Mouse (Mus musculus) gastrocnemius, postnatal 4 days (tissue): ENCODE results near the gene Grb2. TPM values are rescaled to one million over a fixed set of nuclear protein-coding genes. Genes with fewer than 3 reads are reported as not detected.
"Not testable (repeated sequence)": the region's sequence is repeated elsewhere in the genome, so short reads cannot be mapped to it uniquely, and the experiment has no call there.

Source experiments
- DNase-seq, 2 experiments: peaks; one replicate each; pipeline ENCODE4 v3.0.0; 2021 to 2022; ENCODE audit warnings: low spot score in 2 of 2, mixed read lengths in 2 of 2
- total RNA-seq, 2 experiments: library from RNA; stranded (reverse); gene quantifications; 2 replicates each; pipeline ENCODE4 v1.2.3; 2021

The Grb2 gene
- total RNA-seq, 2 experiments from 2014 or later: 106 to 116 TPM

DNA sequence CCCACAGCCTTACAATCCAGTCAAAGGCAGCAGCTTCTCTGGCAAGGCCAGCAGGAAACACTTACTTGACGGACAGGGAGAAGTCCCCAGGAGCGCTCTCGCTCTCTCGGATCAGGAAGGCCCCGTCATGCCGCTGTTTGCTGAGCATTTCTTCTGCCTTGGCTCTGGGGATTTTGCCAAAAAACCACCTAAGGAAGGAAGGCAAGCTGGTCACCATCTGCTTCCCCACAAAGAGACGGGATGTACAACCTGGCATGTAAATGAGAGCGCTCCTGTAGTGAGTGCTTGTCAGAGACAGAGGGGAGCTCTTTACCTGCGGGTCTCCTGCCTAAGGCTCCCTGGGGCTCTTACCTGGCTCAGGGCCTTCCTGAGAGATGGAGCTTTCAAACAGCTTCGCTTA lies 58.7 kb downstream of the Grb2 start:
- DNase-seq: no peak

DNA sequence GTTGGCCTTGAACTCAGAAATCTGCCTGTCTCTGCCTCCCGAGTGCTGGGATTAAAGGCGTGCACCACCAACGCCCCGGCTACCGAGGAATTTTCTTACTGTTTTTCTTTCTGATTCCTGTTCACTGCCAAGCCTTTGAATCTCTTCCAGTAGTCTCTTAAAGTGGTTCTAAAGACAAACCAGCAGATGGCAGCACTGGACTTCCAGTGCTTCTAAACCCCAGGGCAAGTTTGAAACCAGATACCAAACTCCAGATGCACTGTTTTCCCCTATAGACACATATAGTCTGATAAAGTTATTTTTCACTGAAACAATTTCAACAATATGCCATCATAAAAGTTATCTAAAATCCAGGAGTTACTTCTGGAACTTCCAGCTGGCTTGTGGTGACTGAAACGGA lies 60.9 kb downstream of the Grb2 start:
- DNase-seq: peak in 1 of 2 experiments; percentile 44

DNA sequence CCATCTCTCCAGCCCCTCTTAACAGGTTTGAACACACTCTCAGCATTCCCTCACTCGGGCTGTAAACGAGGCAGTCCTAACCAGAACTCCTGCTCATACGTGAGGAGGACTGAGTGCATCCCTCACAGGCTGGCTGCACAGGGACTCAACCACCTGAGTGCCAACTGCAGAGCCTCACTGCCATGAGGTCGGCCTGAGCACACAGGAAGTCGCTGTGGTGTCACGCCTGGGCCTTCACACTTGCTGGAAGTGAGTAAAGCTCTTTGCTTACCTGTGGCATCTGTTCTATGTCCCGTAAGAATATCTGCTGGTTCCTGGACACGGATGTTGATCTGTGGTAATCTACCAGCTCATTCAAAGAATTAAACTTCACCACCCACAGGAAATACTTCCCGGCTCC lies 62.0 kb downstream of the Grb2 start:
- no peak for DNase-seq

DNA sequence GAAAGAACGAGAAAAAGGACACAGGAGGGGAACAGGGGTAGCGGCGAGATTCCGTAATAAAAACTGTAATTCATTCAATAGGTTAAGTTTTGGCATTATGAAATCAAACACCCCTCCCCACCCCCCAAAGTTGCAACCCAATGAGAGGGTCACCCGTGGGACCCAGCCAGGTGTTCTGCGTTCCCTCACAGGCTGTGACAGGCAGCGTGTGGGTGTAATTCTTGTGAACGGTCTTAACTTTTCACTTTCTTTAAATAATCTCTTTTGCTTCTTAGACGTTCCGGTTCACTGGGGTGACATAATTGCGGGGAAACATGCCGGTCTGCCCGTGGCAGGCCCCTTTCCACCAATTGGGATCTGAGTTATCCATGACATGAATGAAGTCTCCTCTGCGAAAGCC lies 62.9 kb downstream of the Grb2 start:
- not testable (repeated sequence) for DNase-seq

DNA sequence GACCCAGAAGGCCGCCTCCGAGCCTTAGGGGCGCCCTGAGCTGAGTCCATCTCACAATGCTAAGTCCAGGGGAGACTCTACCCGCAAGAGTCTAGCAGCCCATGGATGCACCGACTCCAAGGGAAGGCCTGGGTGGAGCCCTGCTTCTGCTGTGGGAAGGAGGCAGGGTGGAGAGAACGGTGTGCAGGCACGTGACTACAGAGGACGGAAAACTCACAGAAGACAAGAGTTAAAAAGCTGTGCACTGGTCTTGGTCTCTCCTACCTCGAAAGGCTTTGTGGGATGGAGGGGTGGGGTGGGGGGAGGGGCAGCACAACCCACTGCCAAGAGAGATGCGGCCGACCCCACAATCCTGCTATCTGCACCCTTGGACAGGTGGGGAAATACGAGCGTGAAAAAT lies 64.1 kb downstream of the Grb2 start:
- DNase-seq: no peak

DNA sequence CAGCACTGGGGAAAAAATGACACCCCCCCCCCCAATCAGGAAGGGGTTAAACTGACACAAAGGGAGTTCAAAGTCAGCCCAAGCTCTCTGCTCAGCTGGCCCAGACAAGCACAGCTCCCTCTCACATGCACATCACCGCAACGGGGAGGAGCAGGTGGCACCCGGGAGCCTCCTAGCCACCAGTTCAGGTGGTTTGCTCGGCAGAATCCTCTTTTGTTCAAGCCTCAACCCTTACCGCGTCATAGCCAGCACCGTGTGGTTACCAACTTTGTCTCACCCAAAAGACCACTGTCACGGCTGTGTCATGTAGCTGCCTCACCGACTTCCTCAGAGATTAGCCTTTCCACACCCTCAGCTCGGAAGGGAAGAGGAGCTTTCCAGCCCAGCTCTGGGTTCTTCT lies 65.1 kb downstream of the Grb2 start:
- peak in 1 of 2 experiments; percentile 11 for DNase-seq

DNA sequence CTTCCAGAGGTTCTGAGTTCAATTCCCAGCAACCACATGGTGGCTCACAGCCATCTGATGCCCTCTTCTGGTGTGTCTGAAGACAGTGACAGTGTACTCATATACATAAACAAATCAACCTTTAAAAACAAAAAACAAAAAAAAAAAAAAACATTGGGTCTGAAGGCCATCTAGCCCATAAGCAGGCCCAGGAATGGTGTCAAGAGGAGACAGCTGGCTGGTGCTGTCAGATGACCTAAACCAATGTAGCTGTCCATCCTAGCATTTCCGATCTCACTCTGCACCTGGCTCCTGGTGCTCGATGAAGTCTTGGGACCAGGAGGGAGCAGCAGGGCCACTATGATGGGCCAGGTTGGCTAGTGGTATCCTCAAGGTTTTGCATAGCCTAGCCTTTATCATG lies 65.7 kb downstream of the Grb2 start:
- peak in 1 of 2 experiments; percentile 13 for DNase-seq

DNA sequence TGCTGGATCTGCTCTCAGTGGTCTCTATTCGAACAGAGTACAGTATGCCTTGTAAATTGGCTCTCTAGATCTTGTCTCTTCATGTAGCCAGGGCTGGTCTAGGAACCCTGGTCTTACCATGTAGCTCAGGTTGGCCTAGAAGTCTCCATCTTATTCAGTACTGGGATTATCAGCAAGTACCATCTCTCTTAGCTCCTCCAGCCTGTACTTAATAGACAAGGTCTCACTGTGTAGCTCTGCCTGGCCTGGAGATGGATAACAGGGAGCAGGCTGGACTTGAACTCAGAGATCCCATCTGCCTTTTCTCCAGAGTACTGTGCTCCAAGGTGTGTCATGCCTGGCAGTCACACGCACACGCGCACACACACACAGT lies 66.7 kb downstream of the Grb2 start:
- DNase-seq: no peak

DNA sequence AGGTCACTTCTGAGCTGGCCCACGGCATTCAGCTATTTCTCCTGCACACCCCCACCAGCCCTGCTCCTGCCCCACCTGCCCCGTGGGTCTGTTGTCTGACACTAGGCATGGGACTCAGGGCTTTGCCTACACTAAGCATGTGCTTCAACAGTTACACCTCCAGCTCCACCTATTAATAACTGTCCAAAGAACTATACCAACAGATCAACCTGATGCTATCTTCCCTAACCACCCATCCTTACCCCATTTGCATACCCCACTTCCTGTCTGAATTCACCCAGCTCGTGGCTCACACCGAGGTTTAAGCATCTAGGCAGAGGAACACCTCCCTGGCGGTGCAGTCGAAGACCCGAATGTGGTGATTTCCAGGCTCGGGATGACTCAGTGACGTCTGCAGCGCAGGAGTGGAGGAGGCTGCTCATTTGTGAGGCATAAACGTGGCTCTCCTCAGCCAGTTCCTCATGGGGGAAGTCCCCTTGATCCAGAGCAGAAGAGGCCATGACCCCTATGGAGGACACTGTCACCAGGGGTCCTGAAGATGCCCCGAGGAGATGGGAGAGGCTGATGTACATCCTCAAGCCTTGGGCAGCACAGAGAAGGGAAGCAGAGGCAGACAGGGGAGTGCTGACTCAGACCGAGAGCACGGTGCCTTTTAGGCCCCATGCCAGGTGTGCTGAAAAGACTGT lies 67.3 kb downstream of the Grb2 start:
- peak in 1 of 2 experiments; percentile 14 for DNase-seq

DNA sequence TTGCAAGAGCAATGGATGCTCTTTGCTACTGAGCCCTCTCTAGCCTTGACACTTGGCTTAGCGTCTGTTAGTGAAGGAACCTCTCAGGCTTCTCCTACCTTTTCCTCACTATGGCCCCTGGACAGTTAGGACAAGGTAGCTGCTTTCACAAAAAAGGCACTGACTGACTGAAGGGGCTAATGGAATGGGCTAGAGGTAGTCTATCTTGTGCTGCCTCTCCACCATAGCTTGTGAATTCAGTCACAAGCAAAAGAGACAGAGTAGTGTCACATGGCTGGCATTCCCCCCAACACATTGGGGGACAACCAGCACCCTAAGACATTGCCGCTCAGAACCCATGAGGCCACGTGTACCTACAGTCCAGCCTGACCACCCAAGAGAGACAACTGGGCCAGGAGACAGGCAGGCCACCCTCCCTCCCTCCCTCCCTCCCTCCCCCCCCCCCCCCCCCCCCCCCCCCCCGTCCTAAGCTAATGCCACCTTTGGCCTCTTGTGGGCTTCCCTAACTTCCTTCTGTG lies 68.0 kb downstream of the Grb2 start:
- no peak for DNase-seq

DNA sequence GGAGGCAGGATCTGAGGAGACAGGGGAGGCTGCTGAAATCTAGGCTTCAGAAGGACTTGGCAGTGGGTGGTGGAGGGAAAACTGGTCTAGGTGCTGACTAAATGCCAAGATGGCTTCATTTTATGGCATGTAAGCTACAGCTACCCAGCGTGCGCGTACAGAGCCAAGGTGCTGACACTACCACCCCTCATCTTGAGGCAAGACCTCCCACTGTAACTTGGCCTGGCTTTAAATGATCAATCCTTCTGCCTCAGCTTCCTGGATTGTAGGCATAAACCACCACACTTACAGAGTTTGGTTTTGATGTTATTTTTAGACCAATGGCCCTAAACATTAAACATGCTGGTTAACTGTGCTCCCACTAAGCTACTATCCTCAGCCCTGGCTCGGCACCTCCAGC lies 68.9 kb downstream of the Grb2 start:
- no peak for DNase-seq

DNA sequence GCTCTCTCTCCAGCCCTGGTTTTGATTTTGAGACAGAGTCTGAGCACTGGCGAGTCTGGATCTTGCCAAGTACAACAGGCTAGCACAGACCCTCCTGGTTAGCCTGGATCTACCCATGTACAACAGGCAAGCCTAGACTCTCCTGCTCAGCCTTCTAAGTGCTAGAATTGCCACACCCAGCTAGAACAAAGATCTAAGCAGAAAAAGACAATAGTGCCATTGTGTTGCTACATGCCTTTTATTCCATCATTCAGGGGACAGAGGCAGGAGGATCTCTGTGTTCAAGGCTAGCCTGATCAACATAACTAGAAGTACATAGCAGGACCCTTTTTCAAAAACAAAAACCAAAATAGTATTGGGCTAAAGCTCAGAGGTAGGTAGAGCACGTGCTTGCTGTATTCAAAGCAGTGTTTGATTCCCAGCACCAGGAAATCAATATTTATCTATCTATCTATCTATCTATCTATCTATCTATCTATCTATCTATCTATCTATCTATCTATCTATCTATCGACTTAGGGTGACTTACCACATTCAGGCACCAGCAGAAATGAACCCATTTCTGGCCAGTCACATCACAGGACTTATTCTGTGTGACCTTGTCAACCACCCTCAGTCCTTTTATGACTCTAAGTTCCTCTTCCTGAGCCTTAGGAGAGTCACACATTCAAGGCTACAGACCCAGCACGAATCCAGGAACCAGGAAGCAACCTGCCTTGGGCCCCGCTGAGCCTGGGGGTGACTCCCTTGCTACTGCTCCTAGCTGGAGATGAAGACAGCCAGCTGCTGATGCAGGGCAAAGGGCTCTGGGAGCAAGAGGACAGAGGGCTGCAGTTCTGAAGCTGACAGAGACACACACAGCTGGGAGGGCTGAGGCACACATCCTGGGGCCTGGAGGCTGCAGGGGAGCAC lies 69.6 kb downstream of the Grb2 start:
- DNase-seq: peak in 1 of 2 experiments; percentile 11

DNA sequence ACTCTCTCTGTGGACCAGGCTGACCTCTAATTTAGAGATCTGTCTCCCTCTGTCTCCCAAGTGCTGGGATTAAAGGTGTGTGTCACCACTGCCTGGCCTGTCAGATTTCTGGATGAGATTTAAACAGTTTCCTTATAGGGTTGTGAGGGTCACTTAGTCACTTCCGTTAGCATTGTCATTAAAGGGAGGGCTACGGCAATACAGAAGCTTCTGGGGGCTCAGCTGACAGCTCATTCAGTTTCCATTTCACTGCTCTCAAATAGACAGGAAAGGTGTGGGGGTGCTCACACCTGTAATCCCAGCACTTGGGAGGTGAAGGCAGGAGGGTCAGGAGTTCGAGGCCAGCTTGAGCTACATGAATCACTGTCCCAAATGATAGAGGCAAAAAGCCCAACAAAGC lies 71.4 kb downstream of the Grb2 start:
- DNase-seq: no peak

DNA sequence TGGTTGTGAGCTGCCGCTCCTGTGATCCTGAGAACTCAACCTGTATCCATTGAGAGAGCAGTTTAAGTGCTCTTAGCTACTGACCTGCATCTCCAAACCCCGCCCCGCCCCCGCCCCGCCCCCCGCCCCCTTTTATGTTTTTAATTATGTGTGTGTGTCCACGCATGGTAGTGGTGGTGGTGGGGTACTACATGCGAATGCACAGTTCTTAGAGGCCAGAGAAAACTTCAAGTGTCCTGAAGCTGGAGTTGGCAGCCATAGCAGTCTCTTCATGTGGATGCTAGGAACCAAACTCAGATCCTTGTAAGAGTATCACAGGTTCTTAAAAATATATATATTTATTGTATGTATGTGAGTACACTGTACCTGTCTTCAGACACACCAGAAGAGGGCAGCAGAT lies 72.9 kb downstream of the Grb2 start:
- no peak for DNase-seq

DNA sequence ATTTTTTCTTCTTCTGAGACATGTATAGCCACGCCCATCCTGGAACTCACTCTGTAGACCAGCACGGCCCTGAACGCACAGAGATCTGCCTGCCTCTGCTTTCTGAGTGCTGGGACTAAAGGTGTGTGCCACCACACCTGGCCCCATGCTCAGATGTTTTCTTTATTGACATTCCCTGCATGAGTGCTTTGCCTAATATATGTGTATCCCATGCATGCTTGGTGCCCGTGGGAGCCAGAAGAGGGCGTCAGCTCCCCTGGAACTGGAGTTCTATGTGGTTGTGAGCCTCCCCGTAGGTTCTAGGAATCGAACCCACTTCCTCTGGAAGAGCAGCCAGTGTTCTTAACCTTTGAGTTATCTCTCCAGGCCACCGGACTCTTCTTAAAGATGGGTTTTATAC lies 73.4 kb downstream of the Grb2 start:
- no peak for DNase-seq

DNA sequence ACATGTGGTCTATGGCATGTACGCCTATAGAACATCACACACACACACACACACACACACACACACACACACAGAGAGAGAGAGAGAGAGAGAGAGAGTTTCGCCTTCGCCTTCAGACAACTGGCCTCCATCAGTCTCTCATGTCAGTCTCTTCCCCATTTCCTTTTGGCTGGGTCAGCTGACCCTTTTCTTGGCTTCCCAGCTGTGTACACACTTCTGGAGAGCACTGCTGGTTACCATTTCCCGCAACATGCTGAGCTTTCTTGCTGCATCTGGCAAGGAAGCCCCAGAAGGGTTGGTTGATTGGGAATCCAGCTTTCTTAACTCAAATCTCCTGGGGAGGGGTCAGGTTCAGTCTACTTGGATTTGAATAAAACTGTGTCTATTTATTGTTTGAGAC lies 74.3 kb downstream of the Grb2 start:
- DNase-seq: no peak

DNA sequence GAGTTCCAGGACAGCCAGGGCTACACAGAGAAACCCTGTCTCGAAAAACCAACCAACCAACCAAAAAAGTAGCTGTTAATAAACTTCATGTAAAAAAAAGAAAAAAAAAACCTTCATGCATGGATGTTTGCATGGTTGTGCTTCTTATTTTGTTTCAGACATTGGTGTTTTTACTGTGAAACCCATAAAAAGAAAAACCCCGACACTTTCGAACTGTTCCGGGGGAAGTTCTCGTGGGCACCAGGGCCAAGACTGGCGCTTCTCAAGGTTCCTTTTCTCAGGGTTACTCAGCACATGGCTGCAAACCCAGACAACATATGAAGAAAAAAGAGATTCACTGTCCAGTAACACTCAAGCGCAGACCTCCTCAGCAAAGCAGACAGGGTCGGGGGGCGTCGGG lies 75.5 kb downstream of the Grb2 start:
- no peak for DNase-seq

DNA sequence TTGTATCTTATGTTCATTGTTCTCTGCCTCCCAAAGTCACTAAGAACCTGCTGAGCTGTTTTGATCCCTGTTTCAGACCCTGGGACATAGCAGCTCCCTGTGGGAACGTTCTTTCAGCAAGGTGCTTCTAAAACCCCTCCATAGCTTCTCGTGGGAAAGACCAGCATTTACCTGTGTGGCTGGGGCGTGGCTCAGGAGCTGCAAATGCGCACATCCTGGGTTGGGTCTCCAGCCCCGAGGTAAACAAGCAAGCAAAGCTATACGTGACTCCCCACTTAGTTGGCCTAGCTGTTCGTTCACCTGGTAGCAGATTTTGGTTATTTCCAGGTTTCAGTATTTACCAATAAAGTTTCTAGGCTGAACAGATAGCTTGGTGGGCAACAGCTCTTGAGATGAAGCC lies 76.2 kb downstream of the Grb2 start:
- DNase-seq: no peak

DNA sequence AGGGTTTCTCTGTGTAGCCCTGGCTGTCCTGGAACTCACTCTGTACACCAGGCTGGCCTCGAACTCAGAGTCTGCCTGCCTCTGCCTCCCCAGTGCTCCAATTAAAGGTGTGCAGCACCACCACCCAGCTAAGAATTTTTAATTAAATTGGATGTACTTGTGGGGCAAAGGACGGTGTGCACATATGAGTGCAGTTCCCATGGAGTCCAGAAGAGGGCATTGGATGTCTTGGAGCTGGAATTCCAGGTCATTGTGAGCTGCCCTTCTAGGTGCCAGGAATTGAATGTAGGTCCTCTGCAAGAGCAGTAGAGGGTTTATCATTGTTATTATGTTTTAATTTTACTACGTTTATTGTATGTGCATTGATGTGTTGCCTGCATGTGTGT lies 76.9 kb downstream of the Grb2 start:
- DNase-seq: no peak

DNA sequence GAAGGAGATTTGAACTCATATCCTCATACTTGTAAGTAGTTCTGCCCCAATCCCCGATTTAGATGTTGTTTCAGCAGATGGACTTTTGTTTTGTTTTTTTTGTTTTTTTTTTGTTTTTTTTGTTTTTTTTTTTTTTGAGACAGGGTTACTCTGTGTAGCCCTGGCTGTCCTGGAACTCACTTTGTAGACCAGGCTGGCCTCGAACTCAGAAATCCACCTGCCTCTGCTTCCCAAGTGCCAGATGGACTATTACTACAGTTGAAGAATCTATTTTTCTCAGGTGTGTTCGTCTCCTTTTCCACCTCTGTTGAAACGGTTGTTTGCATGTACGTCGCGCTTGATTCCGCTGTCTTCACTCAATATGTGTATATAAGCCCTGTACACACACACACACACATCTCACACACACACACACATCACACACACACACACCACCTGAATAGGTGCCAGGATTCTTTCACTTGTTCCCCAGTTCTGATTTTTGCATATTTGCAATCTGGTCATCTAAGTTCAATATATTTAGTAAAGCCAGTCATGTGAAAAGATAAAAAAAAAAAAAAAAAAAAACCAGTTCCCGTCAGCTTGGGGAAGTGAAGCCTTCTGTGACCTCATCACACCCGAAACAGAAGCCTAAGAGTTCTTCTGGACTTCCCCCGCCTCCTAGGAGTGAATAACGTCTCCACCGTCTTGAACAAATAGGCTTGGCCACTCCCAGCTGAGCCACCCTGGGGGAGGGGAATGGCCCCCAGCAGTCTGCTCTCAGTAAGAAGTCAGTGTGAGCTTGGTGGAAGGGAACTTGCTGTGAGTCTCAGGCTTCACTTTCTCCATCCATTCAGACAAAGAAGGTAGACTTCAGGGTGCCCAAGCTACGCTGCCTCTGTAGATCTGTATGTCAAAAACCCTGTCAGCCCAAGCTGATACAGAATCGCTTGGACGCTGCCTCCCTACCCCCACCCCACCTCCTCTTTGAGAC lies 77.6 kb downstream of the Grb2 start:
- DNase-seq: no peak
